In genomic region chr4:55533803-55534254, GRCm38 (mm10) we compare ENCODE assay signal across 9 mouse cellular contexts. TPM values are rescaled to one million over a fixed set of nuclear protein-coding genes. Genes with fewer than 3 reads are reported as not detected.
DNase-seq lines count a peak whose midpoint lies in the region; ATAC-seq and TF ChIP-seq lines count a peak whose summit lies in the region.
"Had no signal": no experiment of that assay in that cellular context is flagged by ENCODE, and none has a peak within 500 bp of the region (broad histone marks: within the 10 kb centered on the region; RNA-seq: fewer than 3 reads in every experiment).

No protein-coding gene starts in this region.

- H3K9me3 ChIP-seq in forebrain, embryonic 10.5 days, result no peaks in the 10 kb centered on the region
- no peaks in the 10 kb centered on the region for H3K9me3 ChIP-seq in limb, embryonic 15.5 days

- H3K4me1 ChIP-seq in forebrain, embryonic 10.5 days, result peaks cover 38% of the 10 kb centered on the region
- H3K4me1 ChIP-seq in limb, embryonic 15.5 days, result peaks cover 35% of the 10 kb centered on the region
- H3K4me1 ChIP-seq in cerebellum, adult 2 months (ENCODE audit: control insufficient read depth, insufficient read depth, low read length), result 0 out of 2 replicates have a peak, but pooled peaks cover 3% of the 10 kb centered on the region

- H3K36me3 ChIP-seq in forebrain, embryonic 10.5 days (replicated peaks), result no peaks in the 10 kb centered on the region
- no peaks in the 10 kb centered on the region for H3K36me3 ChIP-seq in limb, embryonic 15.5 days

- H3K4me2 ChIP-seq in limb, embryonic 15.5 days, result peak overlapping the region; percentile 72

- peak overlapping the region; percentile 60; the same call in 1 of the 2 replicates for H3K9ac ChIP-seq in limb, embryonic 15.5 days

- no peak overlapping the region for H3K27ac ChIP-seq in forebrain, embryonic 10.5 days
- H3K27ac ChIP-seq in limb, embryonic 15.5 days, result peak overlapping the region; percentile 98
- H3K27ac ChIP-seq in cerebellum, adult 2 months (ENCODE audit: insufficient read depth, low read length), result no peak overlapping the region

- ATAC-seq in monocyte, adult 5-6 weeks (replicated peaks; ENCODE audit: insufficient number of reproducible peaks, low FRiP score, low TSS enrichment, poor library complexity, severe bottlenecking), result no peak
- ATAC-seq in limb, embryonic 15.5 days (ENCODE audit: insufficient number of reproducible peaks, low FRiP score, low TSS enrichment, low read depth), result no peak
- ATAC-seq: Patski had no signal

- 2% methylated on average over 23 of the region's 23 CpGs for WGBS in forebrain, embryonic 10.5 days
- WGBS in limb, embryonic 15.5 days, result 2% methylated on average over 23 of the region's 23 CpGs
- 9% methylated on average over 23 of the region's 23 CpGs for WGBS in cerebellum, adult 2 months

- DNase-seq in monocyte, adult 2 months (ENCODE audit: low read depth in 1 of 2, low spot score in 2 of 2), result peak; percentile 6
- DNase-seq in forebrain, embryonic 10.5 days (ENCODE audit: extremely low spot score, low spot score), result peak; percentile 23
- DNase-seq in heart, postnatal 4 days, result peak; percentile 42
- DNase-seq in naive thymus-derived CD4-positive, alpha-beta T cell, adult 2 months (ENCODE audit: low read depth), result peak; percentile 15
- DNase-seq in yolk sac, embryonic 10.5 days (ENCODE audit: low spot score), result no peak
- no peak for DNase-seq in cerebellum, adult 2 months

- peak overlapping the region; percentile 73 for H3K4me3 ChIP-seq in forebrain, embryonic 10.5 days
- H3K4me3 ChIP-seq in limb, embryonic 15.5 days, result peak overlapping the region; percentile 67
- no peak overlapping the region for H3K4me3 ChIP-seq in cerebellum, adult 2 months (replicated peaks; ENCODE audit: insufficient read depth, low read depth, low read length)

- TF ChIP-seq POLR2A in cerebellum, adult 2 months (IDR thresholded peaks at IDR 0.05; ENCODE audit: borderline replicate concordance, insufficient read depth, low read length), result no peak

- no peak for TF ChIP-seq CTCF in cerebellum, adult 2 months (IDR thresholded peaks at IDR 0.05; ENCODE audit: borderline replicate concordance, insufficient read depth, low read depth, low read length)

- H3K27me3 ChIP-seq in forebrain, embryonic 10.5 days (ENCODE audit: poor library complexity, severe bottlenecking), result peaks cover 81% of the 10 kb centered on the region
- no peaks in the 10 kb centered on the region for H3K27me3 ChIP-seq in limb, embryonic 15.5 days
- peaks cover 3% of the 10 kb centered on the region; the same call in 1 of the 2 replicates for H3K27me3 ChIP-seq in cerebellum, adult 2 months (ENCODE audit: control insufficient read depth, insufficient read depth, low read length)
- H3K27me3 ChIP-seq: Patski had no signal

RNA-seq across cellular contexts. Expression of gene Klf4, which starts 1.6 kb away (rescaled TPM):
- 100 to 135 TPM (median 116 TPM) in 3 replicates for total RNA-seq in monocyte, adult 5-6 weeks (2017)
- 0.80 and 0.83 TPM in 2 replicates for polyA plus RNA-seq in forebrain, embryonic 10.5 days (2016; fragmentation: Nextera tagmentation; extraction: Ambion mirVana)
- total RNA-seq in heart, postnatal 4 days (2021), result 10 to 100 TPM; 44.3 to 44.9 TPM
- polyA plus RNA-seq in limb, embryonic 15.5 days (2015; fragmentation: Nextera tagmentation; extraction: Ambion mirVana), result 46.1 and 46.9 TPM in 2 replicates
- 3.2 and 3.5 TPM in 2 replicates for polyA plus RNA-seq in cerebellum, adult 2 months (2012; rRNA removed)

Comparison
In these comparisons a context has a peak if more than half of its experiments do, and no peak if none do; other contexts are left out.
1. DNase-seq: peak in monocyte, adult 2 months (2 of 2), forebrain, embryonic 10.5 days (single experiment), heart, postnatal 4 days (single experiment) and naive thymus-derived CD4-positive, alpha-beta T cell, adult 2 months (single experiment); none in yolk sac, embryonic 10.5 days (single experiment) and cerebellum, adult 2 months (0 of 2).
2. RNA of gene Klf4, which starts 1.6 kb away (polyA plus RNA-seq): 46.1 to 46.9 TPM in limb, embryonic 15.5 days; 3.2 to 3.5 TPM in cerebellum, adult 2 months and 0.80 to 0.83 TPM in forebrain, embryonic 10.5 days; every median in the first group is over 10 times any median in the second.